ENCODE assay signal across 8 mouse cellular contexts in genomic region chr2:173000285-173000652, GRCm38 (mm10). TPM values are rescaled to one million over a fixed set of nuclear protein-coding genes. Genes with fewer than 3 reads are reported as not detected.
DNase-seq lines count a peak whose midpoint lies in the region; ATAC-seq and TF ChIP-seq lines count a peak whose summit lies in the region.

No protein-coding gene starts in this region.

- peak; percentile 90 for ATAC-seq in hindbrain, embryonic 12.5 days (ENCODE audit: low FRiP score)
- peak; percentile 93 for ATAC-seq in liver, embryonic 14.5 days (ENCODE audit: insufficient read depth)
- peak; percentile 86 for ATAC-seq in neural tube, embryonic 15.5 days (ENCODE audit: low FRiP score)

- H3K4me3 ChIP-seq in heart, embryonic 10.5 days: peak overlapping the region; percentile 95
- H3K4me3 ChIP-seq in ES-Bruce4 (ENCODE audit: low read depth, low read length): peak overlapping the region; percentile 95
- H3K4me3 ChIP-seq in embryonic facial prominence, embryonic 10.5 days: peak overlapping the region; percentile 98
- peak overlapping the region; percentile 96 for H3K4me3 ChIP-seq in hindbrain, embryonic 12.5 days
- H3K4me3 ChIP-seq in liver, embryonic 14.5 days (ENCODE audit: insufficient read depth in 1 of 2, low read depth in 2 of 2, low read length in 2 of 2): peak overlapping the region; percentile 82 to 91
- H3K4me3 ChIP-seq in neural tube, embryonic 15.5 days (replicated peaks): peak overlapping the region; percentile 76

- peak overlapping the region; percentile 74 for H3K9ac ChIP-seq in ES-Bruce4 (ENCODE audit: low read depth, poor library complexity, severe bottlenecking)
- peak overlapping the region; percentile 95 for H3K9ac ChIP-seq in hindbrain, embryonic 12.5 days
- H3K9ac ChIP-seq in liver, embryonic 14.5 days (replicated peaks): peak overlapping the region; percentile 70
- H3K9ac ChIP-seq in neural tube, embryonic 15.5 days (replicated peaks): peak overlapping the region; percentile 75

- peaks cover 23% of the 10 kb centered on the region for H3K4me1 ChIP-seq in heart, embryonic 10.5 days
- no peaks in the 10 kb centered on the region for H3K4me1 ChIP-seq in ES-Bruce4 (ENCODE audit: control insufficient read depth, insufficient read depth, low read length)
- H3K4me1 ChIP-seq in embryonic facial prominence, embryonic 10.5 days: peaks cover 23% of the 10 kb centered on the region
- peaks cover 15% of the 10 kb centered on the region for H3K4me1 ChIP-seq in hindbrain, embryonic 12.5 days
- H3K4me1 ChIP-seq in liver, embryonic 14.5 days (replicated peaks; ENCODE audit: control insufficient read depth in 2 of 2, insufficient read depth in 2 of 2, low read length in 1 of 2): peaks cover 12 to 14% of the 10 kb centered on the region in 2 experiments; a peak in 3 of 4 replicates
- peaks cover 19% of the 10 kb centered on the region for H3K4me1 ChIP-seq in neural tube, embryonic 15.5 days

- H3K27me3 ChIP-seq in heart, embryonic 10.5 days (ENCODE audit: insufficient read depth, poor library complexity, severe bottlenecking): no peaks in the 10 kb centered on the region
- no peaks in the 10 kb centered on the region for H3K27me3 ChIP-seq in ES-Bruce4 (ENCODE audit: control insufficient read depth, insufficient read depth, low read length, poor library complexity, severe bottlenecking)
- H3K27me3 ChIP-seq in embryonic facial prominence, embryonic 10.5 days (replicated peaks; ENCODE audit: low read depth, poor library complexity, severe bottlenecking): peaks cover 5% of the 10 kb centered on the region; the same call in 1 of the 2 replicates
- H3K27me3 ChIP-seq in hindbrain, embryonic 12.5 days: no peaks in the 10 kb centered on the region
- no peaks in the 10 kb centered on the region for H3K27me3 ChIP-seq in liver, embryonic 14.5 days (ENCODE audit: control insufficient read depth, insufficient read depth, low read length)
- no peaks in the 10 kb centered on the region; the same call in 1 of the 2 replicates for H3K27me3 ChIP-seq in neural tube, embryonic 15.5 days (replicated peaks)

- H3K4me2 ChIP-seq in hindbrain, embryonic 12.5 days (replicated peaks): peak overlapping the region; percentile 97
- peak overlapping the region; percentile 95 for H3K4me2 ChIP-seq in liver, embryonic 14.5 days (ENCODE audit: low read depth)
- peak overlapping the region; percentile 92 for H3K4me2 ChIP-seq in neural tube, embryonic 15.5 days

- H3K9me3 ChIP-seq in heart, embryonic 10.5 days: no peaks in the 10 kb centered on the region
- no peaks in the 10 kb centered on the region for H3K9me3 ChIP-seq in ES-Bruce4 (replicated peaks; ENCODE audit: control insufficient read depth, insufficient read depth, low read length, poor library complexity, severe bottlenecking)
- H3K9me3 ChIP-seq in embryonic facial prominence, embryonic 10.5 days: no peaks in the 10 kb centered on the region
- no peaks in the 10 kb centered on the region for H3K9me3 ChIP-seq in hindbrain, embryonic 12.5 days (replicated peaks)
- no peaks in the 10 kb centered on the region for H3K9me3 ChIP-seq in liver, embryonic 14.5 days (ENCODE audit: control insufficient read depth, low read length)
- no peaks in the 10 kb centered on the region for H3K9me3 ChIP-seq in neural tube, embryonic 15.5 days (replicated peaks)

- no peak for TF ChIP-seq POLR2A in ES-Bruce4 (IDR thresholded peaks at IDR 0.05; ENCODE audit: insufficient read depth, low read length)

- under 1% methylated on average over 42 of the region's 42 CpGs for WGBS in heart, embryonic 10.5 days
- WGBS in embryonic facial prominence, embryonic 10.5 days: under 1% methylated on average over 42 of the region's 42 CpGs
- 1% methylated on average over 42 of the region's 42 CpGs for WGBS in hindbrain, embryonic 12.5 days
- WGBS in liver, embryonic 14.5 days (ENCODE audit: insufficient replicate concordance): under 1% methylated on average over 42 of the region's 42 CpGs
- WGBS in neural tube, embryonic 15.5 days: under 1% methylated on average over 42 of the region's 42 CpGs

- TF ChIP-seq EP300 in ES-Bruce4 (IDR thresholded peaks at IDR 0.05; ENCODE audit: insufficient read depth, low read depth, low read length): no peak
- no peak for TF ChIP-seq EP300 in liver, embryonic 14.5 days (IDR thresholded peaks at IDR 0.05; ENCODE audit: low read depth)

- DNase-seq in heart, embryonic 10.5 days (ENCODE audit: low spot score): peak; percentile 94
- no peak for DNase-seq in heart, adult 11 months
- DNase-seq in embryonic facial prominence, embryonic 10.5 days (ENCODE audit: low spot score): no peak
- peak; percentile 68 to 76 (median 69) for DNase-seq in liver, embryonic 14.5 days (ENCODE audit: low read depth in 3 of 3, low spot score in 3 of 3)
- DNase-seq in B cell, adult 2 months: no peak

- peak overlapping the region; percentile 98 for H3K27ac ChIP-seq in heart, embryonic 10.5 days
- H3K27ac ChIP-seq in ES-Bruce4 (ENCODE audit: insufficient read depth, low read length): no peak overlapping the region
- peak overlapping the region; percentile 97 for H3K27ac ChIP-seq in embryonic facial prominence, embryonic 10.5 days (replicated peaks)
- peak overlapping the region; percentile 91 for H3K27ac ChIP-seq in hindbrain, embryonic 12.5 days
- peak overlapping the region; percentile 87 for H3K27ac ChIP-seq in liver, embryonic 14.5 days
- H3K27ac ChIP-seq in neural tube, embryonic 15.5 days (replicated peaks): peak overlapping the region; percentile 84

- peaks cover 40% of the 10 kb centered on the region for H3K36me3 ChIP-seq in heart, embryonic 10.5 days
- peaks cover 25% of the 10 kb centered on the region for H3K36me3 ChIP-seq in ES-Bruce4 (ENCODE audit: control insufficient read depth, insufficient read depth, low read length, poor library complexity, severe bottlenecking)
- peaks cover 42% of the 10 kb centered on the region for H3K36me3 ChIP-seq in embryonic facial prominence, embryonic 10.5 days (replicated peaks)
- peaks cover 31% of the 10 kb centered on the region for H3K36me3 ChIP-seq in hindbrain, embryonic 12.5 days
- peaks cover 33% of the 10 kb centered on the region for H3K36me3 ChIP-seq in liver, embryonic 14.5 days (replicated peaks; ENCODE audit: control insufficient read depth, insufficient read depth, low read depth)
- H3K36me3 ChIP-seq in neural tube, embryonic 15.5 days: peaks cover 30% of the 10 kb centered on the region

- no peak for TF ChIP-seq CTCF in ES-Bruce4 (IDR thresholded peaks at IDR 0.05; ENCODE audit: low read depth, low read length)
- TF ChIP-seq CTCF in liver, embryonic 14.5 days (IDR thresholded peaks at IDR 0.05; ENCODE audit: low read depth): no peak

RNA-seq across cellular contexts. Expression of gene Rae1, which starts 0.4 kb away (rescaled TPM):
- polyA plus RNA-seq in heart, embryonic 10.5 days (2016; fragmentation: Nextera tagmentation; extraction: Ambion mirVana): 139 and 162 TPM in 2 replicates
- 117 and 123 TPM in 2 replicates for polyA plus RNA-seq in ES-Bruce4 (2011; ENCODE audit: insufficient read depth, insufficient read length, low read depth, missing spikeins)
- polyA plus RNA-seq in embryonic facial prominence, embryonic 10.5 days (2016; fragmentation: Nextera tagmentation; extraction: Ambion mirVana): 176 and 179 TPM in 2 replicates
- 111 and 126 TPM in 2 replicates for polyA plus RNA-seq in hindbrain, embryonic 12.5 days (2016; fragmentation: Nextera tagmentation; extraction: Ambion mirVana)
- polyA plus RNA-seq in liver, embryonic 14.5 days (2012; rRNA removed): 39.4 and 45.9 TPM in 2 replicates
- 65.3 and 71.1 TPM in 2 replicates for polyA plus RNA-seq in liver, embryonic 14.5 days (2014; fragmentation: Nextera tagmentation; extraction: Ambion mirVana)
- 109 and 117 TPM in 2 replicates for polyA plus RNA-seq in neural tube, embryonic 15.5 days (2015; fragmentation: Nextera tagmentation; extraction: Ambion mirVana)

RNA-seq across cellular contexts. Expression of gene Rbm38, which starts 20.0 kb away (rescaled TPM):
- polyA plus RNA-seq in heart, embryonic 10.5 days (2016; fragmentation: Nextera tagmentation; extraction: Ambion mirVana): 156 and 188 TPM in 2 replicates
- polyA plus RNA-seq in ES-Bruce4 (2011; ENCODE audit: insufficient read depth, insufficient read length, low read depth, missing spikeins): 80.2 and 84.9 TPM in 2 replicates
- 85.7 and 95.6 TPM in 2 replicates for polyA plus RNA-seq in embryonic facial prominence, embryonic 10.5 days (2016; fragmentation: Nextera tagmentation; extraction: Ambion mirVana)
- polyA plus RNA-seq in hindbrain, embryonic 12.5 days (2016; fragmentation: Nextera tagmentation; extraction: Ambion mirVana): 38.9 and 44.8 TPM in 2 replicates
- 274 and 315 TPM in 2 replicates for polyA plus RNA-seq in liver, embryonic 14.5 days (2012; rRNA removed)
- polyA plus RNA-seq in liver, embryonic 14.5 days (2014; fragmentation: Nextera tagmentation; extraction: Ambion mirVana): 270 and 320 TPM in 2 replicates
- polyA plus RNA-seq in neural tube, embryonic 15.5 days (2015; fragmentation: Nextera tagmentation; extraction: Ambion mirVana): 11.5 and 22.7 TPM in 2 replicates

RNA-seq across cellular contexts. Expression of gene Spo11, which starts 22.8 kb away (rescaled TPM):
- 0.06 and 0.20 TPM in 2 replicates for polyA plus RNA-seq in heart, embryonic 10.5 days (2016; fragmentation: Nextera tagmentation; extraction: Ambion mirVana)
- 0.54 and 0.56 TPM in 2 replicates for polyA plus RNA-seq in ES-Bruce4 (2011; ENCODE audit: insufficient read depth, insufficient read length, low read depth, missing spikeins)
- 0.26 and 0.46 TPM in 2 replicates for polyA plus RNA-seq in embryonic facial prominence, embryonic 10.5 days (2016; fragmentation: Nextera tagmentation; extraction: Ambion mirVana)
- 0.50 and 0.93 TPM in 2 replicates for polyA plus RNA-seq in hindbrain, embryonic 12.5 days (2016; fragmentation: Nextera tagmentation; extraction: Ambion mirVana)
- 0.01 and 0.03 TPM in 2 replicates for polyA plus RNA-seq in liver, embryonic 14.5 days (2012; rRNA removed)
- polyA plus RNA-seq in liver, embryonic 14.5 days (2014; fragmentation: Nextera tagmentation; extraction: Ambion mirVana): not detected in 2 replicates
- polyA plus RNA-seq in neural tube, embryonic 15.5 days (2015; fragmentation: Nextera tagmentation; extraction: Ambion mirVana): 0.44 and 1.1 TPM in 2 replicates

Comparison
In these comparisons a context has a peak if more than half of its experiments do, and no peak if none do; other contexts are left out.
1. DNase-seq: peak in heart, embryonic 10.5 days (single experiment) and liver, embryonic 14.5 days (3 of 3); none in heart, adult 11 months (single experiment), embryonic facial prominence, embryonic 10.5 days (single experiment) and B cell, adult 2 months (0 of 2).
2. Peak in every context shown above with its lines, with median percentiles within 50 percentile points of each other: H3K4me3 ChIP-seq, H3K9ac ChIP-seq, ATAC-seq and H3K4me2 ChIP-seq.